23 mouse cellular contexts compared by ENCODE assay signal in genomic region chr9:50028573-50028972, GRCm38 (mm10).
"Had no signal": no experiment of that assay in that cellular context is flagged by ENCODE, and none has a peak within 500 bp of the region (broad histone marks: within the 10 kb centered on the region; RNA-seq: fewer than 3 reads in every experiment).

No protein-coding gene starts in this region.

- H3K4me3 ChIP-seq: embryonic facial prominence, embryonic 10.5 days; embryonic facial prominence, embryonic 12.5 days; embryonic facial prominence, embryonic 13.5 days; embryonic facial prominence, embryonic 15.5 days; erythroblast, embryonic 14.5 days; forebrain, embryonic 15.5 days; gastrocnemius, adult 2 months; heart, adult 2 months; heart, embryonic 10.5 days; heart, embryonic 12.5 days had no signal

- H3K27me3 ChIP-seq: embryonic facial prominence, embryonic 12.5 days; embryonic facial prominence, embryonic 15.5 days; forebrain, embryonic 15.5 days; heart, embryonic 12.5 days had no signal

- H3K36me3 ChIP-seq: embryonic facial prominence, embryonic 10.5 days; embryonic facial prominence, embryonic 12.5 days; embryonic facial prominence, embryonic 13.5 days; embryonic facial prominence, embryonic 15.5 days; forebrain, embryonic 15.5 days; heart, embryonic 10.5 days; heart, embryonic 12.5 days had no signal

- H3K27ac ChIP-seq: embryonic facial prominence, embryonic 10.5 days; embryonic facial prominence, embryonic 12.5 days; embryonic facial prominence, embryonic 13.5 days; embryonic facial prominence, embryonic 15.5 days; forebrain, embryonic 15.5 days; gastrocnemius, adult 2 months; heart, adult 2 months; heart, embryonic 10.5 days had no signal

- DNase-seq: cerebellum, adult 2 months; cerebellum, adult 8-10 months; cerebellum, adult 9-10 months; cerebellum, adult 9-11 months; cerebellum, postnatal 10 days; cerebellum, postnatal 14 days; cerebellum, postnatal 25 days; cerebellum, postnatal 36 days; gastrocnemius, adult 2 months; gastrocnemius, postnatal 10 days; gastrocnemius, postnatal 14 days; gastrocnemius, postnatal 25 days; gastrocnemius, postnatal 36 days; heart, adult 2 months had no signal

- H3K4me1 ChIP-seq: embryonic facial prominence, embryonic 10.5 days; heart, embryonic 10.5 days; heart, embryonic 12.5 days had no signal

- H3K4me2 ChIP-seq: embryonic facial prominence, embryonic 12.5 days; embryonic facial prominence, embryonic 13.5 days; embryonic facial prominence, embryonic 15.5 days; forebrain, embryonic 15.5 days; heart, embryonic 11.5 days; heart, embryonic 12.5 days had no signal

- H3K9ac ChIP-seq: embryonic facial prominence, embryonic 12.5 days; embryonic facial prominence, embryonic 13.5 days; embryonic facial prominence, embryonic 15.5 days; forebrain, embryonic 15.5 days; heart, embryonic 12.5 days had no signal

- ATAC-seq: forebrain, embryonic 15.5 days had no signal

- H3K9me3 ChIP-seq: embryonic facial prominence, embryonic 10.5 days; embryonic facial prominence, embryonic 12.5 days; embryonic facial prominence, embryonic 13.5 days; embryonic facial prominence, embryonic 15.5 days; forebrain, embryonic 15.5 days; heart, embryonic 10.5 days; heart, embryonic 12.5 days had no signal
